8 mouse cellular contexts compared by ENCODE assay signal in the genomic region with DNA sequence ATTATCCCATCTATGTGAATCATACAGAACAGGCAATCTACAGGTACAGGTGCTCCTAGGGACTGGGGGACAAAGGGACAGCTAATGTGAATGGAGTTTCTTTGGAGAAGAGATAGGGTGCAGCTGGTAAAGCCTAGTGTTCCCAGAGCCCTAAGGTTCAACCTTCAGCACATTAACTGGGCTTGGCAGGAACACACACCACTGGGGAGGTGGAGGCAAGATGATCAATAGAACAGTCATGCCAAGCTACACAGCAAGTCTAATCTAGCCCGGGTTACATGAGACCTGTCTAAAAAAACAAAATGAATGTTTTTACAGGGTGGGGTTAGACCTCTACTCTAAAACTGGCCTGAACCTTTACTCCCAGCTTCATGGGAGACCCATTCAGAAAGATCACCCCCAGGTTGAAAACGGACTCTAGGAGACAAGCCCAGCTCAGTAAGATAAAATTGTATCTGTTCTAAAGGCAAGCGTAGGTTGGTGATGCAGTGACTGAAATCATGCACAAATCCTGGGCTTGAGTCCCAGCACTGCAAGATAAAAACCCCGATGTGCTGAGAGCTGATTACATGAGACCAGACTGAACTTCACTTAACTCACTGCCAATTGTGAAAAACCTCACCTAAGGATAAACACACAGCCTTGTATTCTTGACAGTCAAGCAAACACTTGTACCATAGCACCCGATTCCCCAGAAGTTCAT. TPM values are rescaled to one million over a fixed set of nuclear protein-coding genes. Genes with fewer than 3 reads are reported as not detected.
DNase-seq lines count a peak whose midpoint lies in the region; ATAC-seq and TF ChIP-seq lines count a peak whose summit lies in the region.

No protein-coding gene starts in this region.

- H3K9me3 ChIP-seq in kidney, embryonic 16.5 days (ENCODE audit: low read length): no peaks in the 10 kb centered on the region
- no peaks in the 10 kb centered on the region for H3K9me3 ChIP-seq in hindbrain, embryonic 10.5 days
- no peaks in the 10 kb centered on the region for H3K9me3 ChIP-seq in midbrain, embryonic 11.5 days (ENCODE audit: control insufficient read depth, low read length)

- H3K27ac ChIP-seq in kidney, embryonic 16.5 days (ENCODE audit: low read length): 0 out of 2 replicates have a peak overlapping the region, but pooled peaks have one; percentile 9
- H3K27ac ChIP-seq in bone marrow, adult 2 months (ENCODE audit: control insufficient read depth, insufficient read depth, low read depth, low read length, poor library complexity): no peak overlapping the region
- peak overlapping the region; percentile 97 for H3K27ac ChIP-seq in hindbrain, embryonic 10.5 days
- H3K27ac ChIP-seq in midbrain, embryonic 11.5 days (ENCODE audit: low read depth, low read length): no peak overlapping the region
- H3K27ac ChIP-seq in kidney, adult 2 months (ENCODE audit: insufficient read depth, low read depth, low read length): no peak overlapping the region

- TF ChIP-seq CTCF in bone marrow, adult 2 months (IDR thresholded peaks at IDR 0.05; ENCODE audit: control insufficient read depth, insufficient read depth, low read length): no peak
- no peak for TF ChIP-seq CTCF in kidney, adult 2 months (conservative IDR thresholded peaks at IDR 0.05; ENCODE audit: insufficient read depth, insufficient read length, low read depth, low read length)

- H3K4me1 ChIP-seq in kidney, embryonic 16.5 days (ENCODE audit: insufficient read depth, low read length): peaks cover 48% of the 10 kb centered on the region
- H3K4me1 ChIP-seq in bone marrow, adult 2 months (ENCODE audit: control insufficient read depth, insufficient read depth, low read length): peaks cover 1% of the 10 kb centered on the region; the same call in 1 of the 2 replicates
- peaks cover 65% of the 10 kb centered on the region for H3K4me1 ChIP-seq in hindbrain, embryonic 10.5 days (replicated peaks)
- H3K4me1 ChIP-seq in midbrain, embryonic 11.5 days (ENCODE audit: control insufficient read depth, insufficient read depth, low read length): peaks cover 34% of the 10 kb centered on the region
- peaks cover 16% of the 10 kb centered on the region; the same call in 1 of the 2 replicates for H3K4me1 ChIP-seq in kidney, adult 2 months (ENCODE audit: control insufficient read depth, insufficient read depth, low read length)

- no peak for DNase-seq in kidney, adult 9 months
- DNase-seq in hindbrain, embryonic 10.5 days (ENCODE audit: low spot score): no peak
- peak; percentile 88 for DNase-seq in midbrain, embryonic 11.5 days (ENCODE audit: low spot score, missing footprints)
- DNase-seq in spleen, adult 12 weeks (ENCODE audit: low spot score): no peak
- no peak for DNase-seq in kidney, adult 2 months
- DNase-seq in left cerebral cortex, postnatal 10 days (ENCODE audit: extremely low spot score in 1 of 2, low spot score in 2 of 2): no peak

- peaks cover 34% of the 10 kb centered on the region for H3K36me3 ChIP-seq in kidney, embryonic 16.5 days (ENCODE audit: insufficient read depth, low read length)
- H3K36me3 ChIP-seq in hindbrain, embryonic 10.5 days: peaks cover 52% of the 10 kb centered on the region
- peaks cover 20% of the 10 kb centered on the region for H3K36me3 ChIP-seq in midbrain, embryonic 11.5 days (ENCODE audit: control insufficient read depth, insufficient read depth, low read length)
- no peaks in the 10 kb centered on the region; the same call in 1 of the 2 replicates for H3K36me3 ChIP-seq in kidney, adult 2 months (ENCODE audit: control insufficient read depth, insufficient read depth, low read length)

- peak overlapping the region; percentile 91 for H3K4me2 ChIP-seq in kidney, embryonic 16.5 days (replicated peaks; ENCODE audit: low read depth, low read length)
- peak overlapping the region; percentile 96 for H3K4me2 ChIP-seq in midbrain, embryonic 11.5 days

- ATAC-seq in kidney, embryonic 16.5 days (ENCODE audit: low FRiP score, low TSS enrichment): no peak
- ATAC-seq in midbrain, embryonic 11.5 days (ENCODE audit: low FRiP score): no peak

- peak overlapping the region; percentile 89 for H3K9ac ChIP-seq in kidney, embryonic 16.5 days (replicated peaks; ENCODE audit: low read length)
- H3K9ac ChIP-seq in midbrain, embryonic 11.5 days (ENCODE audit: low read length): peak overlapping the region; percentile 95

- H3K27me3 ChIP-seq in kidney, embryonic 16.5 days (ENCODE audit: insufficient read depth, low read length): no peaks in the 10 kb centered on the region
- no peaks in the 10 kb centered on the region for H3K27me3 ChIP-seq in hindbrain, embryonic 10.5 days (ENCODE audit: insufficient read depth, poor library complexity, severe bottlenecking)
- no peaks in the 10 kb centered on the region for H3K27me3 ChIP-seq in midbrain, embryonic 11.5 days (ENCODE audit: control insufficient read depth, insufficient read depth, low read length)
- no peaks in the 10 kb centered on the region for H3K27me3 ChIP-seq in kidney, adult 2 months (replicated peaks; ENCODE audit: control insufficient read depth, insufficient read depth, low read length)

- no peak for TF ChIP-seq POLR2A in bone marrow, adult 2 months (IDR thresholded peaks at IDR 0.05; ENCODE audit: borderline replicate concordance, control insufficient read depth, low read depth, low read length)
- TF ChIP-seq POLR2A in kidney, adult 2 months (IDR thresholded peaks at IDR 0.05; ENCODE audit: low read depth, low read length): no peak

- WGBS in kidney, embryonic 16.5 days: 3% methylated on average over 5 of the region's 5 CpGs
- 5% methylated on average over 5 of the region's 5 CpGs for WGBS in bone marrow, adult 2 months
- 27% methylated on average over 5 of the region's 5 CpGs for WGBS in hindbrain, embryonic 10.5 days
- WGBS in midbrain, embryonic 11.5 days: 21% methylated on average over 5 of the region's 5 CpGs
- WGBS in kidney, adult 2 months: 9% methylated on average over 5 of the region's 5 CpGs

- peak overlapping the region; percentile 90 for H3K4me3 ChIP-seq in kidney, embryonic 16.5 days (ENCODE audit: low read length)
- peak overlapping the region; percentile 17 for H3K4me3 ChIP-seq in bone marrow, adult 2 months (replicated peaks; ENCODE audit: control insufficient read depth, low read depth, low read length)
- peak overlapping the region; percentile 67 for H3K4me3 ChIP-seq in hindbrain, embryonic 10.5 days
- peak overlapping the region; percentile 76 for H3K4me3 ChIP-seq in midbrain, embryonic 11.5 days (ENCODE audit: low read depth, low read length)
- H3K4me3 ChIP-seq in kidney, adult 2 months (ENCODE audit: insufficient read depth, low read depth, low read length): no peak overlapping the region

- intact Hi-C loops in left cerebral cortex, postnatal 10 days (cut with DNase I): no loop called here

RNA-seq across cellular contexts. Expression of a gene that starts 12.1 kb away (rescaled TPM):
- 174 and 191 TPM in 2 replicates for polyA plus RNA-seq in kidney, embryonic 16.5 days (2015; fragmentation: Nextera tagmentation; extraction: Ambion mirVana)
- 30.4 and 34.9 TPM in 2 replicates for polyA plus RNA-seq in bone marrow, adult 2 months (2011; ENCODE audit: insufficient read depth, insufficient read length, low replicate concordance, missing spikeins)
- 108 and 114 TPM in 2 replicates for polyA plus RNA-seq in hindbrain, embryonic 10.5 days (2016; fragmentation: Nextera tagmentation; extraction: Ambion mirVana)
- 92.2 and 100 TPM in 2 replicates for polyA plus RNA-seq in midbrain, embryonic 11.5 days (2014; fragmentation: Nextera tagmentation; extraction: Ambion mirVana)
- 244 and 248 TPM in 2 replicates for polyA plus RNA-seq in kidney, adult 2 months (2012; rRNA removed)
- total RNA-seq in left cerebral cortex, postnatal 10 days (2021): 10 to 100 TPM; 97.3 to 97.6 TPM

Comparison
In these comparisons a context has a peak if more than half of its experiments do, and no peak if none do; other contexts are left out.
1. H3K27ac ChIP-seq: peak in kidney, embryonic 16.5 days (single experiment) and hindbrain, embryonic 10.5 days (single experiment); none in bone marrow, adult 2 months (single experiment), midbrain, embryonic 11.5 days (single experiment) and kidney, adult 2 months (single experiment).